Mouse (Mus musculus): ENCODE measurements around the gene Rhbdl3.
"Not testable (repeated sequence)": the region's sequence is repeated elsewhere in the genome, so short reads cannot be mapped to it uniquely, and the experiment has no call there.

The Rhbdl3 gene

DNA sequence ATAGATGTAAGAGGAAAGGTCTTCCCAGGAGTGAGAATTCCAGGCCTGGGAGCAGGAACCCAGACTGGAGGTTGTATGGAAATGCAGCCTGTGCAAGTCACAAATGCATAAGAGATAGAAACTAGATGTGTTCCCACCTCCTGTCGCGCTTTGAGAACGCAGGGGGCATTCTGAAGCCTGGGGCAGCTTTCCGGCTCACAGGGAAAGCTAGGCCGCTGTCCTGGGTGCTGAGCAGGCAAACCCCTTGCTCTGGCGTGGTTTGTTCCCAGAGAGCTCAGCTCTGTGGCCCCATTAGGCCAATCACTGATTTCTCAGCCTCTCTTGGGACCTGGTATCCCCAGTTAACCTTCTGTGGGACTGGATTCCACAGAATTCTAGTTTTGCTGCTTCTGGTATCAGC lies 11.9 kb downstream of the Rhbdl3 start:
- DNase-seq (ENCODE audit: low spot score) = no peak

DNA sequence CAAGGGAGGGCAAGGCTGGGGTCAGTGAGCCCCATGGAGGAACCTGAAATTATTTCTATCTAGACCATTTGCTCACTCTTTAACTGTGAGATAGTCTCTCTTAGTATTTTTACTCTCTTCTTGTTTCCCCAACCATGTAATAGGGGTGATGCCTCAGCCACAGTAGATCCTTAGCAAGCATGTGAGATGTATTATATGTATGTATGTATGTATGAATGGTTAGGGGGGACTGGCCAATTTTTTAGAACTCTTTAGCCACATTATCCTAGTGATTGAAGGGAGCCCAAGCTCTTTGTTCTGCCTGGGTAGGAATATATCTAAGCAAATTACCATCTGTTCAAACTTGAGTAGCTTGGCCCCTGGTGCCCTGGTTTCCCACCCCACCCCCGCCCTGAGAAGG lies 12.8 kb downstream of the Rhbdl3 start:
- DNase-seq (ENCODE audit: low spot score) = no peak

GRCm38 (mm10) chr11:80313944-80314343 lies 13.2 kb downstream of the Rhbdl3 start:
- DNase-seq (ENCODE audit: low spot score) = no peak

DNA sequence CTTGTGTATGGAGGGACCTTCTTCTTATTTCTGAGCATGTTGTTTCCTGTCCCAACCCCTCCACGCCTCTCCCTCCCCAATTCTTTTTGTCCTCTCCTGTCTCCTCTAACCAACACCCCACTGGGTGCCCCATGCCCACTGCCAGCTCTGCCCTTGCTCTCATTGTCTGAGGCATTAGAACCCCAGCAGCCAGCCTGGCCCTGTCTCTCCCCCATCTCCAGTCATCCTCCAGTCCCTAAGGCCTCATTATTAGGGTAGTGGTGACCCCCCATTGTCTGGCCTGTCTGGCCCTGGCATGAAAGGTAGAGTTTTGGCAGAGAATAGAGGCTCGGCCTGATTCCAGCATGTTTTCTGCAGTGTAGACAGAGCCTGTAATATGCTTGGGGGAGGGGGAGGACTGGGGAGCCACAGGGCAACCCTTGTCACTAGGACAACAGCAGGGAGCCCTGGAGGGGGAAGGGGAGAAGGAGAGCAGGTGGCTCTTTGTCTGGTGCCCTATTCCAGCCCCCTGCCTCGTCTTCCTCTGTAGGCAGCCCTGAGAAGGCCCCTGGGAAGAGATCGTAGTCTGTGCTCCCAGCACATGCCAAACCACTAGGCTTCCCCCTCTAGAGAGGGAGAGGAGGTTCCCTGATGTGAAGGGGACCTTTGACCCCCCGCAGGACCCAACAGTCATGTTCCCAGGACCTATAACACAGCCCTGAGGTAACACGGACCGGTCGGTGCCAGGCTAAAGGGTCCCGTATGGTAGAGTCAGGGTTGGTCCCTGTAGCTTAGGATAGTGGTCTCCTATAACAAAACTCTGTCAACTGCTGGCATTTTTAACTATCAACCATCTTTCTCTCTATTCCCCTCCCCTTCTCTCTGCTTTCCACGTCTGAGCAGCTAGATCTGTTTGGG lies 15.3 kb downstream of the Rhbdl3 start:
- no peak for DNase-seq (ENCODE audit: low spot score)

DNA sequence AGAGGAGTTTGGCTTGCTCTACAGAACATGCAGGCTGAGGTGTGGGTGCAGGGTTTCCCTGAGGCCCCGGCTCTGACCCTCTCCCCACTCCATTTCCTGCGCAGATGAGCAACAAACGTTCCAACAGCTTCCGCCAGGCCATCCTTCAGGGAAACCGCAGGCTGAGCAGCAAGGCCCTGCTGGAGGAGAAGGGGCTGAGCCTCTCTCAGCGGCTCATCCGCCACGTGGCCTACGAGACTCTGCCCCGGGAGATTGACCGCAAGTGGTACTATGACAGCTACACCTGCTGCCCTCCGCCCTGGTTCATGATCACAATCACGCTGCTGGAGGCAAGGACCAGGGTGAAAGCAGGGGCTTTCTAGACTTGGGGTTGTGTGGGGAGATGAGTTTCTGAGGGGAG lies 22.5 kb downstream of the Rhbdl3 start:
- DNase-seq (ENCODE audit: low spot score) = no peak

- DNase-seq (ENCODE audit: low spot score) = no peak
Observed at GRCm38 (mm10) chr11:80324636-80325035, 23.9 kb downstream of the Rhbdl3 start.

GRCm38 (mm10) chr11:80332709-80333400 lies 32.1 kb downstream of the Rhbdl3 start:
- no peak for DNase-seq (ENCODE audit: low spot score)

GRCm38 (mm10) chr11:80335609-80336350 lies 35.1 kb downstream of the Rhbdl3 start:
- peak; percentile 13 for DNase-seq (ENCODE audit: low spot score)

DNA sequence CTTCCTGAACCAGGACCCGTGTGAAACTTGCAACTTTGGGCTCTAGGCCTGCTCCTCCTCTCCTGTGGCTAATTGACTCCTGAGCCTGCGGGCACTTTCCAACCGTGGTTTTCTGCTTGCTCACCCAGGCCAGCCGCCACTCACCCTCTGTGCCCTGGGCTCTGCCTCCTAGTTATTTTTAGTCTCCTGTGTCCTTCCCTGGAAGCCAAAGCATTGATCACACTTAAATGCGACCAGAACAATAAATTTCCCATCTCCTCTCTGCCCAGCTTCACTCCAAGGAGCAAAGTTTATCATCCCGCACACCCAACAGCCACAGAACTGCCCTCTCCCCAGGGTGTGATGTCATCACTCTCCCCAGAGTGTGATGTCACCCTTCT lies 35.6 kb downstream of the Rhbdl3 start:
- peak; percentile 22 for DNase-seq (ENCODE audit: low spot score)

GRCm38 (mm10) chr11:80342482-80342881 lies 41.8 kb downstream of the Rhbdl3 start:
- DNase-seq (ENCODE audit: low spot score) = no peak

DNA sequence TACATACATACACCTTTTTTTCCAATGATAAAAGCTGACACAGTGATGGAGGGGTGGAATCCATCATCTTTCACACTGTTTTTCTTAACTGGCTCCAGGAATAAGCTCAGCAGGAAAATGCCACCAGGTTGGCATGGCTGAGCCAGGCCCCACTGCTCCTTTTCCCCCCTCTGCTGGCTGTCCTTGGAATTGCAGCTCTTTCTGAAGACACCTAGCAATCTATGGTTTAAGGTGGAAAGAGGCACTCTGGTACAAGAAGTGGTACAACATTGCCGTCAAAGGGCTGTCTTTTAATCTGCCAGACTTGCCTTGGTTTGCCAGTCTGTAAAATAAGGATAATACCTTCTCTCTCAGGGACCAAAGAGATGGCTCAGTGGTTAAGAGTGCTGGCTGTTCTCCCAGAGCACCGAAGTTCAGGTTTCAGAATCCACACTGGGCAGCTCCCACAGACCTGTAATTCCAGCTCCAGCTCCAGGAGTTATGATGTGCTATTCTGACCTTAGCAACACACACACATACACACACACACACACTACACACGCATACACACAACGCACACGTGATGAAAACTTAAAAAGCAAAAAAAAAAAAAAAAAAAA lies 51.2 kb downstream of the Rhbdl3 start:
- peak; percentile 82 for DNase-seq (ENCODE audit: low spot score)

DNA sequence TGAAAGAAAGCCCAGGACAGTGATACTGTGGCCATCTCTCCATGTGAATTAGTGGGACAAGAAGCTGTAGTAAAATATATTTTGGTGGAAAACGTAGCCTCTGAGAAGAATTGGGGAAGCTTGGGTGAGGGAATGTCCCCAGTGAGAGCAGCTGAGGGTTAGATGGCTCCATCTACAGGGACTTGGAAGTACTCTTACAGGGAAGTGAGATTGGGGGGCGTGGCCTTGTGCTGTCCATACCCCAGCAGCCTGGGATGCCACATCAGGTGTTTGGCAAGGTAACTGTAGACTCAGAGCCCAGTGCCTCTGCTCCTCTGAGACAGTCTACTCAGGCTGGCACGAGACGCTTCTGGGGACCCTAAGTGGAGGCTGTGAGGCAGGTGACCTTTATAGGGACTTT lies 54.1 kb downstream of the Rhbdl3 start:
- DNase-seq (ENCODE audit: low spot score) = no peak

DNA sequence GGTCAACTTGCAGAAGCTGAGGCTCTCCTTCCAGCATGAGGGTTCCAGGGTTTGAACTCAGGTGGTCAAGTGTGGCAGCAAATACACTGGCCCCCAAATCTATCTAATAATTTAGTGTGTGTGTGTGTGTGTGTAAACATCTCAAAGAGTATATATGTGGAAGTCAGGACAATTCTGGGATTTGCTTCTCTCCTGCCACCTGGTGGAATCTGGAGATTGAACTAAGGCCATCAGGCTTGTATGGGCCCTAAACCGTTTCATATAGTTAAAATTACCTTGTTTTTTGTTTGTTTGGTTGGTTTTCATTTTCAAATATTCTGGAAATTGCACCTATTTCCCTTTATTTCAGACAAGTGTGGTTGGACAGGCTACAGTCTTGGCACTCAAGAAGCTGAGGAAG lies 68.2 kb downstream of the Rhbdl3 start:
- no peak for DNase-seq (ENCODE audit: low spot score)

DNA sequence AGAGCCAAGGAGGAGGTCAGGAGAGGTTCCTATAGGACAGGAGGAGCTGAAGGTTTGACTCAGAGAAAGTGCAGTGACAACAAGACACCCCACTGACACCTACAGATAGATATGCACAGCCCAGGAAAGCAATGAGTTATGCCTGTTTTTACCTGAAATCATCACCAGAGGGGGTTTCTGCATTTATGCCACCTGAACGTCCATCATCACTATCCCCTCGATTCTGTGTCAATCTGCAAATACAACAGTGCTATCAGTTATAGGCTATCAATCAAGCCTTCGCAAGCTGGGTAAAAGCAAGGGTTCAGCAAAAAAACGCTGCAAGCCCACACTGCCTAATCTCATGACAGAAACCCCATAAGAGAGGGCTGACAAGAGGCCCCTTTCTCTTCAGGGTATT lies 75.9 kb downstream of the Rhbdl3 start:
- no peak for DNase-seq (ENCODE audit: low spot score)

GRCm38 (mm10) chr11:80377712-80378451 lies 77.2 kb downstream of the Rhbdl3 start, which contains the start of gene 5730455P16Rik:
5730455P16Rik (minus strand) TSS chr11:80378034.
- peak; percentile 89 for DNase-seq (ENCODE audit: low spot score)

GRCm38 (mm10) chr11:80378452-80379068 lies 77.8 kb downstream of the Rhbdl3 start:
- DNase-seq (ENCODE audit: low spot score) = not testable (repeated sequence)

DNA sequence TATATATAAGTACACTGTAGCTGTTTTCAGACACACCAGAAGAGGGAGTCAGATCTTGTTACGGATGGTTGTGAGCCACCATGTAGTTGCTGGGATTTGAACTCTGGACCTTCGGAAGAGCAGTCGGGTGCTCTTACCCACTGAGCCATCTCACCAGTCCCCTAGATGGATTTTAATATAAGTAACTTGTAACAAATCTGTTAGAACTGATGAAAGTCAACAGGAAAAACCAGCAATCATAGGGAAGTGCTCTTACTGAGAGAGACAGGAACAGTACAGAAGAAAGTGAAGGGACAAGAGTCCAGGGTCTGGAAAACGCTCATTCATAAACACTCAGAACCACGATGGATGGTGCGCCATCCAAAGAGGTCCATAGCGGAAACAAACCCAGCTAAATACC lies 78.5 kb downstream of the Rhbdl3 start:
- DNase-seq (ENCODE audit: low spot score) = not testable (repeated sequence)

DNA sequence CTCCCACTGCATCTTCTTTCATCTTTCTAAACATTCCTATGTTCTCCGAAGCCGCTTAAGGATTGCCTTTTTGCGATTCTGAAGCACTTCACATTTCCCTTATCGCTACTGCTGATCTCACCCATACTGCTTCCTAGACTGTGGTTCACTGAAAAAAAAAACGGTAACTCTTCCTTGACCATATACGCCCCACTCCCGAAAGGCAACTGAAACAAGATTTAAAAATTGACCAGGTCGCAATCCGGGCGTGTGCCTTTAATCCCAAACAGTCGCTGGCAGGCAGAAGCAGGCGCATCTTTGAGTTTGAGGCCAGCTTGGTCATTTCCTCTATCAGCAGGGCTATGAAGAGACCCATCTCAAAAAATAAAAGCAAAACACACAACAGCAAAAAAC lies 81.9 kb downstream of the Rhbdl3 start:
- DNase-seq (ENCODE audit: low spot score) = peak; percentile 51

DNA sequence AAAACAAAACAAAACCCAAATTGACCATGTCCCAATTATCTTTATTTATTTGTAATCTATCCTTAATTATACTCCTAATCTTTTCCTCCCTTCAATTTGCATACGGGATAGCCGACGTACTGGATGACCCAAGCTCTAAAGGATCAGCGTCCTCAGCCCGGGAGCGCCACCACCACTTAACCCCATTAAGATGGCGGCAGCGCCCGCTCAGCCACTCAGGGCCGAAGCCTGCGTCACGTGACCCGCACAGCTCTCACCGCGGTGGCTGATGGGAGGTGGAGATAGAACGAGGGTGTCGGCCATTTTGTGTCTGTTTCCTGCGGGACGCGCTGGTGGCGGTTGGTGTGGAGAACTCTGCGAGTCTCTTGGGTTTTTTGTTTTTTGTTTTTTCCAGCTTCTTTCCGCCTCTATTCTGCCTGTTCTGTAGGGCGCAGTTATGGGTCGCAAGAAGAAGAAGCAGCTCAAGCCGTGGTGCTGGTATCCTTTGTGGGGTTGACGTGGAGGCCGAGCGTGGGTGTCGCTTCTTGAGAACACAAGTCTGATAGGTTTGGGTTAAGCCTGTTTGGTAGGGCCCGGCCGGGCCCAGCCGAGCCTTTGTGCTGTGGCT lies 82.4 kb downstream of the Rhbdl3 start, which contains the start of gene Zfp207:
Gene Zfp207 (plus strand): TSS at position 261 of the 607 bp plus-strand sequence.
- DNase-seq (ENCODE audit: low spot score) = peak; percentile 97

DNA sequence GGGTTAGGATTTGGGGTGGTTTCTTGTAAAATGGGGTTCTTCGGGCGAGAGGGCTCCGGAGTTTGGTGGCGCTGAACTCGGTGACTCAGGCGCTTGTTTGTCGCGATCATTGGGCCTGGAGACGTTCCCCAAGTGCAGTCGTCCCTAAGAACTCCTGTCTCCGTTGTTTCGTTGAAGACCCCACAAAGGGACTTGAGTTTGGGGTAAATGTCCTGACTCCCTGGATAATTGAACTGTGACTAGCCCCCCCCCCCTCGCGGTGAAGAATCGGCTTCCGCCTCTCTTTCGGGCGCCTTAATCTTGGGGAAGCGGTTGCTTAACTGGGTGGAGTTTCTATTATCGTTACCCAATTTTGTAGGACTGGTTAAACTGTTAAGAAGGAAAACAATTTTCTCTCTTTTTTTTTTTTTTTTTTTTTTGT lies 82.9 kb downstream of the Rhbdl3 start:
- peak; percentile 35 for DNase-seq (ENCODE audit: low spot score)
